Mouse (Mus musculus): ENCODE measurements around the gene Sox30.
"Not testable (repeated sequence)": the region's sequence is repeated elsewhere in the genome, so short reads cannot be mapped to it uniquely, and the experiment has no call there.

Sox30 gene

DNA sequence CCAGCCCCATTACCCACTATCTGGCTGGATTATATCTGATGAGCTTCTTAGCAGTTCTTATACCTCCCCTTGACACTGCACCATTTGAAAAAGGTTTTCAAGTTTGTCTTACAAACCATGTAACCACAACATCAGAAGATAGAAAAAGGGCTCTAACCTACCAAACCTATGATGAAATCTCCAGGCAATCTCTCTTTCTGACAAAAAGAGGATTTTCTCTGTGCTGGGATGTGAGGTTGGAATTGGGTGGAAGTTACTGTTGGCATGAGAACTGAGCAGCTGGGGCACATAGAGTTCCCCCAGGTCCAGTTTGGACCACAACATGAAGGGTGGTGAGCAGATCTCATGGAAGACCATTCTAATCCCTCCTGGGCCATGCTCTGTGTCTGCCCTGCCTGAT, 41.7 kb downstream of the Sox30 start:
- DNase-seq, result no peak

DNA sequence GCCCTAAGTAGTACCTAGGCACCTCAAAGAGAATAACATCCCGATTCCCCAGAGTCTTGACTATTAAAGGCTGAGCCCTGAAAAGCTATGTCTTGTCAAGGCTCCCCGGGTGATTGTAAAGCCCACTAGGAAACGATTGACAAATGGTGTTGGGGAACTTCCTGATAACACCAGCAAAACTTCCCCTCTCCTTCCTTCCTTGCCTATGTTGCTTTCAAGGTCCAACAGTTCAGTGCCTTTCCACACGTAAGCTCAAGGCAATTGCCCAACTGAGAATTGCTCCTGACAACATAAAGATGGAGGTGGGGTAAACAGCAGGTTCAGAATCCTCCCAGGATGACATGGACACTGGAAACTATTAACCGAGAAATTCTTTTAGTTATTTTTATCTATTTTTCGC, 42.9 kb downstream of the Sox30 start:
- no peak for DNase-seq

DNA sequence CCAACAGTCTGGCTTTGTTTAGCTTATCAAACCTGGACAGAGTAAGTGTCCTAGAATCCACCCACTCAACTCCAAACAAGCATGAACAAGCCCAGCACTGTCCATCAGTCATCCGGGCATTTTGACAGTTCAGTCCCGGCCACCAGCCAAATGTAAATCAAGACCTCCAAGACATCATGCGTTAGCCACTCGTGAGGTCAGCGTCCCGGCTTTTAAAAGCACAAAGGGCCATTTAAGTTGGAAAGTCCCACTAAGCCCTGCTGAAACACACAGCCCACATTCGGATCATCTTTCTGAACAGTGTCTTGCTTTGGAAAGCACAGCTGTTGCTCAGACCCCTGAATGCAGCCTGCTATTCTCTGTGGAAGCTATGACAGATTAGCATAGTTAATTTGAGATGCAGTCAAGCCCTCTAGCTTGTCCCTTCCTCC, 45.9 kb downstream of the Sox30 start:
- DNase-seq, result peak; percentile 75 to 82

DNA sequence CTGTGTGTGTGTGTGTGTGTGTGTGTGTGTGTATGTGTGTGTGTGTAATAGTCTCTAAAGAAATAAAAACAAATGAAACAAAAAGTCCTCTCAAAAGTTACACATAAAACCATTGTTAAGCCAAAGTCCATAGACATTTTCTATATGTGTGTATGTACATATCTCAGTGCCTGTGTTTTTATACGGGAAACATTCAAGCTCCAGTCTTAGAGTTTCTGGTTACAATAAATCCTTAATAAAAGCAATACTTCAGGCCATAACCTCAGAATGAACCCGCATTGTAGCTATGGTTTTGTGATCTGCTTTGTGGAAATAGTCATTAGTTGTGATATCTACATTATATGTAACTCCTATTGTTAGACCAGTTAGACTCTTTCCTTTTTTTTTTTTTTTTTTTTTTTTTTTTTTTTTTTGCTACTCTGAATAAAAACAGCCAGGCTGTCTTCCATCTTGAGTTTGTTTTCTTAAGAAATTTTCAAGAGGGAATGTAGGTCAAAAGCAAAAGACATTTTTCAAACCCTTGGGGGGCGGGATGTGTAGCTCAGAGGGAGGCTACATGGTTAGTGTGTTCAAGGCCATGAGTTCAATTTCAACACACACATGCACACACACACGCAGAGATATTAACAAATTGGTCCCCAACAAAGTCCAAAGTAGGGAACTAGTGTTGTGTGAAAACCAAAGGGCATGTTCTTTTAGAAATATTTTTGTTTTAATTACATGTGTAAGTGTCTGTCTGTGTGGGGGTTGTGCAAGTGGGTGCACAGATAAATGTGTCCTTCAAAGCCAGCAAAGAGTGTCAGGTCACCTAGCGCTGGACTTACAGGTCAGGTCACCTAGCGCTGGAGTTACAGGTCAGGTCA, 48.1 kb downstream of the Sox30 start:
- no peak for DNase-seq

DNA sequence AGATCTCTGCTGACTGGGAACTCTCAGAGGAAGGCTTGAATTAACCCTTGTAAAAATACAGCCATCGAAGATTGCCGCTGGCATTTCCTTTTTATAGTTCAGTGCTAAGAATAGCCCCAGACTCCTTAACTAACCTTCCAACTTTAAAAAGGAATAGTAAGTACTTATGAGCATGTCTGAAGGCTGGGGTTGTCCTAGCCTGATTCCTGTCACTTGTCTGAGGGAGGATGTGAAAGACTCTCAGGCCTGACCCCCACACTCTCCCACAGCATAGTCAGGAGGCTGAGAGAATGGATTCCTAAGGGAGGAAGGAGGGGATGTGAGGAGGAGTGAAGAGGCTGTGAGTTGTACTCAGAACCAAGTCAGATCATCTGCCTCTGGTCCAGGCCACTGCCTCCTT, 49.4 kb downstream of the Sox30 start:
- DNase-seq, result no peak

DNA sequence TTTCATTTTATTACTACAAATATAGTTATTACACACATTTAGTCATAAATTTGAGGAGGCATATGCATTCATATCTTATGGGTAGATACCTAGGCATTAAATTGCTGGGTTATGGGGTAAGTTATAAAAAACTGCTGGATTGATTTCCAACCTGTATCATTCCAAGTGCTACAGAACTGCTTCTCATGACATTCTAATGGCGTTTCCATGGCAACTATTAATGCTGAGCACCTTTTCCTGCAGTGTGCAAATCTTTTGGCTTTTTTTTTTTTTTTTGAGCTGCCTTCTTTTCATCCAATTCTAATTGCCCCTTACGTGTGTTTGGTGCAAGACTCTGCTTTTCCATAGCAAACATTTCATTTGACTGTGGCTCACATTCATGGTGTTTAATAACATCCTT, 49.9 kb downstream of the Sox30 start:
- DNase-seq, result no peak

DNA sequence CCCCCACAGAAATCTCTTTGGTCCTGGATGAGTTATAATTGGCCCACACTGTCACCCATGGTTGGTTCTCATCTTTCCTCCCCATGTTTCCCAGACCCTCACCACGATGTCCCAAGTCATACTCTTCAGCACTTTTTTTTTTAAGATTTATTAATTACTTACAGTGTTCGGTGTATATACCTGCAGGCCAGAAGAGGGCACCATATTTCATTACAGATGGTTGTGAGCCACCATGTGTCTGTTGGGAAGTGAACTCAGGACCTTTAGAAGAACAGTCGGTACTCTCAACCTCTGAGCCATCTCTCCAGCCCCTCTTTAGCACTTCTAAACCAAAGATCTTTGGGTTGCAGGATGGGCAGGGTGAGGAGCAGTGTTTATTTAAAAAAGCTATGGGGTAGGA, 51.4 kb downstream of the Sox30 start:
- no peak for DNase-seq

DNA sequence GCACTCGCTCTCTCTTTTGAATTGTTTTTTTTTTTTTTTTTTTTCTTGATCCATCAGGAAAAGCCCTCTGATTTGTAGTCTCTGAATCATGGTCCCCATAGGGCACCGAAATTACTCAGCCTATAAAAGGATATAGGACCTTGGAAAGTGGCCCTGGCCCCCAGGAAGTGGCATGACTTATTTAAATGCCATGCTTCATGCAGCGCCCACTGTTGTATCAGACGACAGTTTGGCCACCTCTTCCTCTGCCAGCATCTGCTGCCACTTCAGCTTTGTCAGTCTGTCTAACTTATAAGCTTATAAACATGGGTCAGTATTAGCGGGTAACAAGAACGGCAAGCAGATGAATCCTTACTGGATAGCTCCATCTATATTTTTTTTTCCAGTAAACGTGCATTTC, 52.8 kb downstream of the Sox30 start:
- DNase-seq, result no peak

DNA sequence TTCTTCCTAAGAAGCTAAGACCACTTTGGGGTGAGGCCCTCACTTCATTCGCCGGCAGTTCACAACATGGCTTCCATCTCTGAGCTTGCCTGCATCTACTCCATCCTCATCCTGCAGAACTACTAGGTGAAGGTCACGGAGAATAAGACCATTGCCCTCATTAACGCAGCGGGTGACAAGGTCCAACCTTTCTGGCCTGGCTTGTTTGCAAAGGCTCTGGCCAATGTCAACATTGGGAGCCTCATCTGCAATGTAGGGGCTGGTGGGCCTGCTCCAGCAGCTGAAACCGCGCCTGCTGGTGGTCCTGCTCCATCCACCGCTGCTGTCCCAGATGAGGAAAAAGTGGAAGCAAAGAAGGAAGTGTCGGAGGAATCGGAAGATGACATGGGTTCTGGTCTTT, 56.3 kb downstream of the Sox30 start:
- DNase-seq, result no peak

DNA sequence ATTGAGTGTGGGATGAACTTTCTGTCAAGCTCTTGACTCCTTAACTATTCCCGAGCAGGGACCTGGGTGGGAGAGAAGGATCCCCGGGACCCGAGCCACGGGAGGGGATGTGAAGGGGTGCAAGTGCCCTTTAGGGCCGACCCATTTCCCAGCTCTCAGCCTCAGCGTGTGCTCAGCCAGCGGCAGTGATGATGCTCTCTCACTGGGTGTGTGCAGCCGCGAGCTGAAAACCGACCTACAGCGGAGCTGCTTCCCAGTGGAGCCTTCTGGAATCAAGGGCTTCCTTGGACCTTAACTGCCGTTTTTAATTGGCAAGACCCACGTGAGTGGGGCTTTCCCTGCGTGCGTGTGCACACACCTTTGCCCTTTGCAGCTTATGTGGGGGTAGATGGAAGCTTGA, 58.8 kb downstream of the Sox30 start:
- DNase-seq, result no peak

DNA sequence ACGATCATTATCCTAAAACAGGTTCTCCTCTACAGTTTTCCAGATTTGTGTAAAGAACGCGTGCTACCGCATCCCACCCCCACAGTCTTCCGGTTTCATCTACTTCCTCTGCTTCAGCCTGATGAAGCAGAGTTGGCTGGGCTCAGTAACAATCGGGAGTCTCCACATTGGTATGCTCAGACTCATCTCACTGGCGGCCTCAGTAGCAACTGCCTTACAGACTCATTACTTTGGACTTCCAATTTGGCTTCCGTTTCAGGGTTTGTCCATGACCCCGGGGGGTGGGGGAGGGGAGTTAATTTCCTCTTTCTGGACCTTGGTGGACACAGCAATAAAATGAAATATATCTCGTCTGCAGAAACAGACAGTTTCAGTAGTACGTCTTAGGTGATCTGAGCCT, 59.2 kb downstream of the Sox30 start:
- peak; percentile 44 to 48 for DNase-seq

DNA sequence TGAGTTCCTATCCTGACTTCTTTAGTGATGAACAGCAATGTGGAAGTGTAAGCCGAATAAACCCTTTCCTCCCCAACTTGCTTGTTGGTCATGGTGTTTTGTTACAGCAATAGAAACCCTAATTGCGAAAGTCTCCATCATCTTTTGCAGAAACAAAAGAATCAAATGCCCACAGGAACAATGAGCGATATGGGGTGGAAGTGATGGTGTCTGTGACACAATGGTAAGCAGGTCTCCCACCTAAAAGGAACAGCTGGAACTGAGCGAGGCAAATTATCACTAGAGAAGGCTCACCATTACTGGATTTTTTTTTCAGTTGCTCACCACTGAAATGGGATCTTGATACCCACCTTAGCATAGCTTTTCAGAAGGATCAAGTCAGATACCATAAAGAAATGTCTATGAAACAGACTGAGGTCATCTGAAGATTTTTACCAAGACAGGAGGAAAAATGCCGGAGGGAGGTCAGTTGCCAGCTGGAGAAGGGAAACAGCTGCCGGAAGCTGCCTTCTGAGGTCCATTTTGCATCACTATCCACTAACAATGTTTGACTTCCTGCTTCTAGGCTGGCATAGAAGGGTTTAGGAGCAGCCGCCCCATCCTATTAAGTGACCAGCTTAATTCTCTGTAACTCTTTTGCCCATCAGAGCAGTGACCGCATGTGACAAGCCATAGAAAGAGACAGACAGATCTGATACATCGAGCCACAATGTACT, 60.9 kb downstream of the Sox30 start:
- peak in 1 of 2 experiments; percentile 39 for DNase-seq

DNA sequence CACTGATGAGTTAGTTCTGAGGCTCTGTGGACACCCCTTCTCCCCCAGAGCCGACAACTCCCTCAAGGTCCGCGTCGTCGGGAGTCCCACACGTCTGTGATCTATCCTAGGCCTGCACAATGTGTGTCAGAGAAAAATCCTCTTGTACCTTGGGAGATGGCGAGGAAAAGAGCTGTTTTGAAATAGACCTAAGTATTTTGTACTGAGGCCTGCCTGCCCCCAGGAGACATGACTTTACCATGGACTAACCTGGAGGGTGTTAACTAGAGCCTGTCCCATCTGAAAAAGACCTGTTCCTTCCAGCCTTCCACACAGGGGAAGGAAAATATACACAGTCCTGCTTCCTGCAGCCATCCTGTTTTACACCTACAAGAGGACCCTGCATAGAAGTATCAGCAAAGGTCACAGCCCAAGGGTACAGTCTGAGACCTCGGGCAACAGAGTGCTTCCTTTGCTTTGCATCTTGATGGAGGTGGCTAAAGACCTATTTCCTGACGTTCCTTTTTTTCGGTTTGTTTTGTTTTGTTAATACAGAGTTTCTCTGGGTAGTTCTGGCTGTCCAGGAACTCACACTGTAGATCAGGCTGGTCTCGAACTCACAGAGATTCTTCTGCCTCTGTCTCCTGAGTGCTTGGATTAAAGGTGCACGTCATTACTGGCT, 61.6 kb downstream of the Sox30 start:
- no peak for DNase-seq

DNA sequence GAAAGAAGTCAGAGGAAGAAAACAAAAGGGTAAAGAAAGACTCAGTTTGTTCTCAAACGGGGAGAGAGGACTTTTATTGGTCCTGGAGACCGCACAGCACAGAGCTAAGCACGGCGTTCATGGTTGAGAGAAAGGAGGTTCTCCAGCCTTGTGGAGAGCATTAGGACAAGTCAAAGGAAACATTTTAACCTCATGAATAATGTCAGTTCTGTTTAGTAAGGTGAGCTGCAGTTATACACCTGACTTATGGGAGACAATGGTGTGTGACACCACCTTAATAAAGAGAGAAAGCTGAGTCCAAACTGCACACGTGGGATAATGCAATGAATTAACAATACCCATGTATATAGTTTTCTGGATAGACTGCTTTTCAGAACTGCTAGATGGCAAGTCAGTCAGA, 64.7 kb downstream of the Sox30 start:
- no peak for DNase-seq

DNA sequence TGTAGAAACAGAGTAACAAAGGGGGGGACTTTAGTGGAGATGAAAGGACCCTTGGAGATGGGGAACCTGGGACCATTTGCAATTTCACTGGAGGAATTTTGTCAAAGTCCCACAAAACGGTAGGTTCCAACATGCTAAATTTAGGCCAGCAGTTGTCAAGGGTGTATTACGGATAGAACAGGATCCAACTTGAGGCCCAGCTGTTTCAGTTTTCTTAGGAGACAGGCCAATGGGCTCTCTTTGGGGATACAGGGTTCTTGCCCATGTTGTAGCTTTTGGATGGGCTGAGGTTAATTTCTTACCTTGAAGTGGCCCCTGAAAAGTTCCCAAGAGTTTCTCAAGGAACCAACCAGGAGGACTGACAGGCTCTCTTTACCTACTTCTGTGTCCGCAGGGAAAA, 67.2 kb downstream of the Sox30 start:
- DNase-seq, result no peak

DNA sequence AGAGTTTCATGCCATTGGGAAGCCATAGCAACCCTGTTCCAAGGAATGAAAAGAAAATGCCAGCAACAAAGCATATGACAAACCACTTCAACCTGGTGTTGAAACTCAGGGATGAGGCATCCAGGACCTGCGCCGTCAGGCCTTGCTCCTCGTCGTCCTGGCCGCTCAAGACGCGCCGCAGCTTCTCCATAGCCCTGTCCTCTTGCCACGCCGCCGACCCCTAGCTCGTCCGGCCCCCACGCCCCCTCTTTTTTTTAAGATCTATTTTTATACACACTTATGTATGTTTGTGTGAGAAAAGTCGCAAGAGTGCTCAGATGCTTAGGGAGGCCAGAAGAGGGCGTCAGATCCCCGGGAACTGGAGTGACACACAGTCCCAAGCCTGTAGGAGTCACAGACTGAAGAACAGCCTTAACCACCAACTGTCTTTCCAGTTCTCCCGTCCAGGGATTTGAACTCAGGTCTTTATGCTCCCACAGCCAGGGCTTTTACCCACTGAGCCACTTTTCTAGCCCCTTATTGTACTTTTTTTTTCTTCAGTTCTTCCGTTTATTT, 72.1 kb downstream of the Sox30 start, which contains the start of gene Gm12166:
Gene Gm12166 (minus strand): TSS at position 217 of the 555 bp plus-strand sequence.
- DNase-seq, result peak; percentile 80 to 81

DNA sequence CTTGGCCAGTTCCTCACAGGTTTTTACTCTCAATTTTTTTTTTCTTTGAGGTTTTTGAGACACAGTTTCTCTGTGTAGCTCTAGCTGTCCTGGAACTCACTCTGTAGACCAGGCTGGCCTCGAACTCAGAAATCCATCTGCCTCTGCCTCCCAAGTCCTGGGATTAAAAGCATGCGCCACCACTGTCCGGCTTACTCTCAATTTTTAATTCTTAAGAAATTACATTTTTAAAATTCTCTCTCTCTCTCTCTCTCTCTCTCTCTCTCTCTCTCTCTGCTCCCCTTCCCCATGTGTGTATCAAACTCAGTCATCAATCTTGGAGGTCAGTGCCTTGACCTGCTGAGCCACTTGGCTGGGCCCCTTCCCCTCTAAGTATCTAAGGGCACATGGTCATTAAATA, 73.3 kb downstream of the Sox30 start:
- not testable (repeated sequence) for DNase-seq

DNA sequence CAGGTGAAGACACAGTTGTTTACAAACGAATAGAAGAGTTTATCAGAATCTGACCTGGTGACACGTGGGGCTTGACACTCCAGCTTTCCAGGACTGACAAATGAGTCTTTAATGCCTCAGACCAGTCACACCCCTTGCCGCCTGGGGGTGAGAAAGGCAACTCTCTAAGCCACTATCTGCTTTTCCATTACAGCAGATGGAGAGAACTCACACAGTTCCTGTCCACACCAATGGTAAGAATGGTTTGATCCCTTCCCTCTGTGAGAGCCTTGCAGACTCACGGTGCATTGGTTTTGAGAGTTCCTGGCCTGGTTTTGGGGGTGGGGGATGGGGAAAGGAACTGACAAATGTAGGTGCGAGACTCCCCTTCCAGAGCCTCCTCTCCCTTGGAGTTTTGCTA, 74.2 kb downstream of the Sox30 start:
- no peak for DNase-seq

DNA sequence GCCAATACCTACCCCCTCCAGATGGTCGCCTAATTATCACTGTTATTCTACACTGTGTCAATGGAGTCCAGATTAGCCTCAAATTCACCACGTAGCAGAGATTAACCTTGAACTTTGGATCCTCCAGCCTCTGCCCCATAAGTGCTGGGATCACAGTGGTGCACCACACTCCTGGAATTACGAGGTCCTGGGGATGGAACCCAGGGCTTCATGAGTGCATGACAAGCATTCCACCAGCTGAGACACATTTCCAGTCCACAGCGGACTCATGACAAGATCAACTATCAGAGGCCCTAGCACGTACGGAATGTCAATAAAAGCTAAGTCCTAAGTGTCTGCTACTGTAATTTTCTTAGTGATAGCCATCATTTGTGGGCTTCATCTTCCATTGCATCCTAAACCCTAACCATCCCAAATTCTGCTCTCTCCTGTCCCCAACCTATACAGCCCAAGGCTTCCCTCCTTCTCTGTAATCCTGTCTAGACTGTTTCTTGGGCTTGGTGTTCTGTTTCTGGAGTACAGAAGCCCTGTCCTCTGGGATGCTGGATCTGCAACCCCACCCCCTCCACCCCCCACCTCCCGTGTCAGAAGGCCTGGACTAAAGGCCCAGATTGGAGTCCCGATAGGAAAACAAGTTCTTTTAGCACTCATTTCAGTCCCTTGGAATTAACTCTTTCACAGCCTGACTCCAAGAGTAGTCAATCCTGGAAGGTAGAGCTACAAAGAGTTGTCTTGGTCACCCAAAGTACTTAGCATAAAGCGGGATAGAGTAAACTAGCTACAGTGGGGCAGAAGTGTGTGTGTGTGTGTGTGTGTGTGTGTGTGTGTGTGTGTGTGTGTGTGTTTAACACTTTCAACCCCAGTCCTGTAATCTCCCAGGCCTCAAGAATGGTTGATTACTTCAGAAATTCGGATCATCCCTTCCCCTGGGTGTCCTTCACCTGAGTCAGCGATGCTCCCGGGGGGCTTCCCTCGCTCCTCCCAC, 75.1 kb downstream of the Sox30 start:
- DNase-seq, result no peak

DNA sequence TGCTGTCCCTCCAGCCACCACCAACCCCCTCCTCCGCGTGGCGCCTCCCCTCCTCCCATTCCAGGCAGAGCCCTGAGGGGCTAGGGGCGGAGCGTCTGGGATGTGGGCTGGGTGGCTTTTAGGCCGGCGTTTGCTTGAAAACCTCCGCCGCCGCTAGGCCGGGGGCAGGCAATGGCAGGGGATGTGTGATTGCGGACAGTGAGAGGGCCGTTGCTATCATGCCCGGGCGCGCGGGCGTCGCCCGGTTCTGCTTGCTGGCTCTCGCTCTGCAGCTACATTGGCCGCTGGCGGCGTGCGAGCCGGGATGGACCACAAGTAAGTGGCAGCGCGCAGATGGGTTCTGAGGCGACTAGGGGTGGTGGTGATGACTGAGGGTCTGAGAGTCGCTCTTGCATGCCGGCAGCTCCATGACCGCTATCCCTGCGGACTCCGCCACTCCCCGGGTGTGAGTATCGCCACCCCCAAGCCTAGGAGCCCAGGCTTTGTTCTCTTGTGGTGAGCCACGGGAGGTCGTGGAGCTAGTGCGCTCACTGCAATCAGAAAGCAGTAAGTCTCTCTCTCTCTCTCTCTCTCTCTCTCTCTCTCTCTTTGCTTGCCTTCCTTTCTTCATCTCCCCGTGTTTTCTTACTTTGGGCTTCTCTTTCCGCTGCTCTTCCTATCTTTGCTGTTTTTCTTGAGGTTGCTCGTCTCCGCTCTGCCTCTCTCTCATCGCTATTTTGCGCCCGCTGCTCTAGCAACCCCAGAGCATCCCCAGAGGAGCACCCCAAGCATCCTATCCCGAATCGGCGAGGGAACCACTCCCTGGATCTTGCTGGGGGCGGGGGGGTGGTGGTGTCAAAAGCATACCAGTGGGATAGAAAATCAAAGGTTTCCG, 76.0 kb downstream of the Sox30 start, which contains the start of gene Adam19:
Gene Adam19 (plus strand): TSS at position 97 of the 874 bp plus-strand sequence.
- DNase-seq, result peak; percentile 87 to 92
